Mouse (Mus musculus): ENCODE results near the gene Tmem160. TPM values are rescaled to one million over a fixed set of nuclear protein-coding genes. Genes with fewer than 3 reads are reported as not detected.

The Tmem160 gene
- polyA plus RNA-seq, 1 experiment from 2014 or later: 59.6 TPM

GRCm38 (mm10) chr7:16489948-16490347 lies 37.4 kb downstream of the Tmem160 start:
- no peak overlapping the region for H3K4me2 ChIP-seq (ENCODE audit: low read depth)
- DNase-seq (ENCODE audit: low spot score) (no peak), ATAC-seq (ENCODE audit: insufficient read depth, low FRiP score, low TSS enrichment) (no peak)
- H3K27me3 ChIP-seq (ENCODE audit: control insufficient read depth, insufficient read depth, low read length): no peaks in the 10 kb centered on the region
- no peak overlapping the region for H3K27ac ChIP-seq (ENCODE audit: low read depth, low read length)
- no peak overlapping the region for H3K9ac ChIP-seq (ENCODE audit: low read length)
- H3K9me3 ChIP-seq (ENCODE audit: control insufficient read depth, low read length): no peaks in the 10 kb centered on the region
- no peaks in the 10 kb centered on the region for H3K36me3 ChIP-seq (ENCODE audit: control insufficient read depth, insufficient read depth, low read length)
- H3K4me1 ChIP-seq (ENCODE audit: control insufficient read depth, insufficient read depth, low read length): no peaks in the 10 kb centered on the region
- H3K4me3 ChIP-seq (ENCODE audit: low read depth, low read length): no peak overlapping the region
- WGBS: 91% methylated on average over 9 of the region's 9 CpGs

GRCm38 (mm10) chr7:16491759-16492158 lies 39.2 kb downstream of the Tmem160 start:
- Histone ChIP-seq H3K4me2 (ENCODE audit: low read depth) (no peak overlapping the region), H3K36me3 (ENCODE audit: control insufficient read depth, insufficient read depth, low read length) (peaks cover 5% of the 10 kb centered on the region; the same call in 1 of the 2 replicates), H3K4me3 (ENCODE audit: low read depth, low read length) (no peak overlapping the region), H3K27ac (ENCODE audit: low read depth, low read length) (no peak overlapping the region), H3K27me3 (ENCODE audit: control insufficient read depth, insufficient read depth, low read length) (no peaks in the 10 kb centered on the region), H3K9ac (ENCODE audit: low read length) (no peak overlapping the region), H3K9me3 (ENCODE audit: control insufficient read depth, low read length) (no peaks in the 10 kb centered on the region), H3K4me1 (ENCODE audit: control insufficient read depth, insufficient read depth, low read length) (no peaks in the 10 kb centered on the region)
- no peak for ATAC-seq (ENCODE audit: insufficient read depth, low FRiP score, low TSS enrichment)
- peak; percentile 68 for DNase-seq (ENCODE audit: low spot score)
- WGBS: 27% methylated on average over 3 of the region's 3 CpGs

GRCm38 (mm10) chr7:16492211-16492610 lies 39.6 kb downstream of the Tmem160 start:
- ATAC-seq (ENCODE audit: insufficient read depth, low FRiP score, low TSS enrichment) (no peak), DNase-seq (ENCODE audit: low spot score) (no peak)
- H3K27me3 ChIP-seq (ENCODE audit: control insufficient read depth, insufficient read depth, low read length): no peaks in the 10 kb centered on the region
- H3K9me3 ChIP-seq (ENCODE audit: control insufficient read depth, low read length): no peaks in the 10 kb centered on the region
- H3K4me3 ChIP-seq (ENCODE audit: low read depth, low read length): no peak overlapping the region
- H3K4me2 ChIP-seq (ENCODE audit: low read depth): no peak overlapping the region
- H3K9ac ChIP-seq (ENCODE audit: low read length): no peak overlapping the region
- no peak overlapping the region for H3K27ac ChIP-seq (ENCODE audit: low read depth, low read length)
- peaks cover 8% of the 10 kb centered on the region for H3K36me3 ChIP-seq (ENCODE audit: control insufficient read depth, insufficient read depth, low read length)
- H3K4me1 ChIP-seq (ENCODE audit: control insufficient read depth, insufficient read depth, low read length): no peaks in the 10 kb centered on the region
- WGBS: 60% methylated on average over 3 of the region's 3 CpGs

GRCm38 (mm10) chr7:16493361-16493760 lies 40.8 kb downstream of the Tmem160 start:
- Histone ChIP-seq H3K27ac (ENCODE audit: low read depth, low read length) (no peak overlapping the region), H3K4me3 (ENCODE audit: low read depth, low read length) (no peak overlapping the region), H3K36me3 (ENCODE audit: control insufficient read depth, insufficient read depth, low read length) (peaks cover 18% of the 10 kb centered on the region), H3K9ac (ENCODE audit: low read length) (no peak overlapping the region), H3K4me1 (ENCODE audit: control insufficient read depth, insufficient read depth, low read length) (no peaks in the 10 kb centered on the region), H3K9me3 (ENCODE audit: control insufficient read depth, low read length) (no peaks in the 10 kb centered on the region), H3K4me2 (ENCODE audit: low read depth) (no peak overlapping the region), H3K27me3 (ENCODE audit: control insufficient read depth, insufficient read depth, low read length) (no peaks in the 10 kb centered on the region)
- ATAC-seq (ENCODE audit: insufficient read depth, low FRiP score, low TSS enrichment) (no peak), DNase-seq (ENCODE audit: low spot score) (no peak)
- 28% methylated on average over 2 of the region's 2 CpGs for WGBS

GRCm38 (mm10) chr7:16496260-16496659 lies 43.7 kb downstream of the Tmem160 start:
- Histone ChIP-seq H3K4me2 (ENCODE audit: low read depth) (no peak overlapping the region), H3K27me3 (ENCODE audit: control insufficient read depth, insufficient read depth, low read length) (no peaks in the 10 kb centered on the region), H3K4me1 (ENCODE audit: control insufficient read depth, insufficient read depth, low read length) (no peaks in the 10 kb centered on the region), H3K27ac (ENCODE audit: low read depth, low read length) (no peak overlapping the region), H3K9me3 (ENCODE audit: control insufficient read depth, low read length) (no peaks in the 10 kb centered on the region), H3K36me3 (ENCODE audit: control insufficient read depth, insufficient read depth, low read length) (peaks cover 20% of the 10 kb centered on the region), H3K9ac (ENCODE audit: low read length) (no peak overlapping the region), H3K4me3 (ENCODE audit: low read depth, low read length) (no peak overlapping the region)
- DNase-seq (ENCODE audit: low spot score) (no peak), ATAC-seq (ENCODE audit: insufficient read depth, low FRiP score, low TSS enrichment) (no peak)
- WGBS: 93% methylated on average over 3 of the region's 3 CpGs

GRCm38 (mm10) chr7:16499671-16500104 lies 47.1 kb downstream of the Tmem160 start:
- Histone ChIP-seq H3K36me3 (ENCODE audit: control insufficient read depth, insufficient read depth, low read length) (peaks cover 29% of the 10 kb centered on the region), H3K9me3 (ENCODE audit: control insufficient read depth, low read length) (no peaks in the 10 kb centered on the region), H3K27me3 (ENCODE audit: control insufficient read depth, insufficient read depth, low read length) (no peaks in the 10 kb centered on the region), H3K27ac (ENCODE audit: low read depth, low read length) (no peak overlapping the region), H3K4me3 (ENCODE audit: low read depth, low read length) (no peak overlapping the region), H3K9ac (ENCODE audit: low read length) (no peak overlapping the region), H3K4me1 (ENCODE audit: control insufficient read depth, insufficient read depth, low read length) (no peaks in the 10 kb centered on the region), H3K4me2 (ENCODE audit: low read depth) (no peak overlapping the region)
- WGBS: 81% methylated on average over 6 of the region's 6 CpGs
- ATAC-seq (ENCODE audit: insufficient read depth, low FRiP score, low TSS enrichment) (no peak), DNase-seq (ENCODE audit: low spot score) (no peak)

GRCm38 (mm10) chr7:16501571-16501970 lies 49.0 kb downstream of the Tmem160 start:
- ATAC-seq (ENCODE audit: insufficient read depth, low FRiP score, low TSS enrichment) (no peak), DNase-seq (ENCODE audit: low spot score) (no peak)
- Histone ChIP-seq H3K36me3 (ENCODE audit: control insufficient read depth, insufficient read depth, low read length) (peaks cover 24% of the 10 kb centered on the region), H3K9me3 (ENCODE audit: control insufficient read depth, low read length) (no peaks in the 10 kb centered on the region), H3K27ac (ENCODE audit: low read depth, low read length) (no peak overlapping the region), H3K9ac (ENCODE audit: low read length) (no peak overlapping the region), H3K4me1 (ENCODE audit: control insufficient read depth, insufficient read depth, low read length) (no peaks in the 10 kb centered on the region), H3K4me2 (ENCODE audit: low read depth) (no peak overlapping the region), H3K4me3 (ENCODE audit: low read depth, low read length) (no peak overlapping the region), H3K27me3 (ENCODE audit: control insufficient read depth, insufficient read depth, low read length) (no peaks in the 10 kb centered on the region)
- WGBS: 88% methylated on average over 4 of the region's 4 CpGs

- 88% methylated on average over 2 of the region's 2 CpGs for WGBS
- ATAC-seq (ENCODE audit: insufficient read depth, low FRiP score, low TSS enrichment): no peak
- no peak overlapping the region for H3K9ac ChIP-seq (ENCODE audit: low read length)
Measured at GRCm38 (mm10) chr7:16504573-16505225, 52.1 kb downstream of the Tmem160 start.

More at GRCm38 (mm10) chr7:16504573-16505225, 52.1 kb downstream of the Tmem160 start:
- Histone ChIP-seq H3K4me2 (ENCODE audit: low read depth) (no peak overlapping the region), H3K4me1 (ENCODE audit: control insufficient read depth, insufficient read depth, low read length) (no peaks in the 10 kb centered on the region), H3K27me3 (ENCODE audit: control insufficient read depth, insufficient read depth, low read length) (no peaks in the 10 kb centered on the region), H3K36me3 (ENCODE audit: control insufficient read depth, insufficient read depth, low read length) (peaks cover 9% of the 10 kb centered on the region), H3K9me3 (ENCODE audit: control insufficient read depth, low read length) (no peaks in the 10 kb centered on the region), H3K27ac (ENCODE audit: low read depth, low read length) (no peak overlapping the region), H3K4me3 (ENCODE audit: low read depth, low read length) (no peak overlapping the region)
- no peak for DNase-seq (ENCODE audit: low spot score)
